Mouse (Mus musculus): ENCODE results near the gene Ipcef1. TPM values are rescaled to one million over a fixed set of nuclear protein-coding genes. Genes with fewer than 3 reads are reported as not detected.

Gene Ipcef1
- polyA plus RNA-seq, 1 experiment from 2014 or later, result 0.30 TPM

DNA sequence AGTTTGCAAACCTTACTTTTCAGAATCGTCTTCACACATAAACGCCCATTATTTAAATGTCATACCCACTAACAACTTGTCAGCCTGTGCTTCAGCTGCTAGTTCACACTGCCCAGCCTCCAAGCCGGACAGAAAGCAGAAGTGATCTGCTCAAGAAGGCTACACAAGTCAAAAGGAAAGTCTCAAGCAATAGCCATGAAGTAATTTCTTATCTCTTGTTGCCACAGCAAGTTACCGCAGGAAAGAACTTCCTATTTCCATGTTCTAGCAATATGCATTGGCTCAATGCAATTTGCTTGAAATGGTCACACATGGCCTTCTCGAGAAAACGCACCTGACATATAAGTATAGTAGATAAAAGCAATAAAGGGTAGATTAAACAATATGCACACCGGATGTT lies 10.7 kb upstream of the Ipcef1 start:
- no peak for TF ChIP-seq EP300 (optimal IDR thresholded peaks at IDR 0.05)
- TF ChIP-seq CTCF (IDR thresholded peaks at IDR 0.05; ENCODE audit: low read depth), result no peak
- Histone ChIP-seq H3K36me3 (ENCODE audit: control insufficient read depth, insufficient read depth, low read length) (no peaks in the 10 kb centered on the region), H3K4me1 (replicated peaks; ENCODE audit: control insufficient read depth, insufficient read depth) (no peaks in the 10 kb centered on the region), H3K27me3 (ENCODE audit: control insufficient read depth, insufficient read depth, low read length) (no peaks in the 10 kb centered on the region), H3K9ac (ENCODE audit: low read length) (no peak overlapping the region), H3K27ac (replicated peaks) (no peak overlapping the region), H3K4me3 (ENCODE audit: low read depth, low read length) (no peak overlapping the region), H3K4me2 (replicated peaks; ENCODE audit: low read depth) (no peak overlapping the region), H3K9me3 (ENCODE audit: control insufficient read depth, low read length) (no peaks in the 10 kb centered on the region)
- no peak for ATAC-seq (ENCODE audit: low FRiP score, low TSS enrichment)
- peak; percentile 9 for DNase-seq (ENCODE audit: low spot score)
- 79% methylated on average over 7 of the region's 7 CpGs for WGBS

DNA sequence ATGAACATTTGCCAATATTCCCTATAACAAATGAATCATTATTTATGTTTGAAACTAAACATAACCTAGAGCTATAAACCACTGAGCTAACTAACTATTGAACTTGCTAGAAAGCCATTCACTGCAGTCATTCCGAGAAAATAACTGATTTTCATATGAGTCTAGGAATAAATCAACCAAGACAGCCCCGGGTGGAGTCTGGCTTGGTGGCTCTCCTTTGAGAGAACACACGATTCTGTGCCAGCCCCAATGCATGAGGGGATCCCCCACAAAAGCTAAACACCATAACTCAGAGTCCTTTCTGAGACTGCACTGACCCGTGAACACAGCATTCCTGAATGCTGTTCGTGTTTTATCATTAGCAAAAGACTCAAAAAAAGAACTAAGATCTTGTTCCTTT lies 8.0 kb upstream of the Ipcef1 start:
- Histone ChIP-seq H3K27me3 (ENCODE audit: control insufficient read depth, insufficient read depth, low read length) (no peaks in the 10 kb centered on the region), H3K4me3 (ENCODE audit: low read depth, low read length) (no peak overlapping the region), H3K4me2 (replicated peaks; ENCODE audit: low read depth) (no peak overlapping the region), H3K9ac (ENCODE audit: low read length) (no peak overlapping the region), H3K36me3 (ENCODE audit: control insufficient read depth, insufficient read depth, low read length) (no peaks in the 10 kb centered on the region), H3K4me1 (replicated peaks; ENCODE audit: control insufficient read depth, insufficient read depth) (no peaks in the 10 kb centered on the region), H3K9me3 (ENCODE audit: control insufficient read depth, low read length) (no peaks in the 10 kb centered on the region), H3K27ac (replicated peaks) (no peak overlapping the region)
- DNase-seq (ENCODE audit: low spot score) (no peak), ATAC-seq (ENCODE audit: low FRiP score, low TSS enrichment) (no peak)
- TF ChIP-seq CTCF (IDR thresholded peaks at IDR 0.05; ENCODE audit: low read depth), result no peak
- no peak for TF ChIP-seq EP300 (optimal IDR thresholded peaks at IDR 0.05)
- 46% methylated on average over 5 of the region's 5 CpGs for whole genome bisulfite sequencing

DNA sequence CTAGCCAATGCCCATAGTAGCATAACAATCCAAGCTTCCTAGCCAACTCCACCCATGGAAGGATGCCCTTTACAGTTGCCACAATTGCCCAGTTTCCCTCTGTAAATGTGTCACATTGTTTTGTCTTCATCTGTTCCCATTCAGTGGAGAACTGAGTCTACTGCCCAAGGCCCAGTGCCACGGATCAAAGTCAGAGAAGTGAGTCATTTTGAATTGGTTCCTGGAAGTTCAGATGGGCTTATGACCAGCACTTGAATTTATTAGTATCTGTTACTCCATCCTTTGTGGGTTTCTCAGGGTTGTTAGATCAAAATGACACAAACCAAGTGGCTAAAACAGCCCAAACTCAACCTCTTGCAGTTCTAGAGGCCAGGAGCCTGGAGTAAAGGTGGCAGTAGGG lies 5.3 kb upstream of the Ipcef1 start:
- Histone ChIP-seq H3K36me3 (ENCODE audit: control insufficient read depth, insufficient read depth, low read length) (no peaks in the 10 kb centered on the region), H3K9ac (ENCODE audit: low read length) (no peak overlapping the region), H3K27me3 (ENCODE audit: control insufficient read depth, insufficient read depth, low read length) (no peaks in the 10 kb centered on the region), H3K4me2 (replicated peaks; ENCODE audit: low read depth) (no peak overlapping the region), H3K27ac (replicated peaks) (no peak overlapping the region), H3K9me3 (ENCODE audit: control insufficient read depth, low read length) (no peaks in the 10 kb centered on the region), H3K4me3 (ENCODE audit: low read depth, low read length) (no peak overlapping the region), H3K4me1 (replicated peaks; ENCODE audit: control insufficient read depth, insufficient read depth) (no peaks in the 10 kb centered on the region)
- TF ChIP-seq CTCF (IDR thresholded peaks at IDR 0.05; ENCODE audit: low read depth), result no peak
- 66% methylated on average over 1 of the region's 1 CpGs for WGBS
- peak; percentile 2 for DNase-seq (ENCODE audit: low spot score)
- ATAC-seq (ENCODE audit: low FRiP score, low TSS enrichment), result no peak

DNA sequence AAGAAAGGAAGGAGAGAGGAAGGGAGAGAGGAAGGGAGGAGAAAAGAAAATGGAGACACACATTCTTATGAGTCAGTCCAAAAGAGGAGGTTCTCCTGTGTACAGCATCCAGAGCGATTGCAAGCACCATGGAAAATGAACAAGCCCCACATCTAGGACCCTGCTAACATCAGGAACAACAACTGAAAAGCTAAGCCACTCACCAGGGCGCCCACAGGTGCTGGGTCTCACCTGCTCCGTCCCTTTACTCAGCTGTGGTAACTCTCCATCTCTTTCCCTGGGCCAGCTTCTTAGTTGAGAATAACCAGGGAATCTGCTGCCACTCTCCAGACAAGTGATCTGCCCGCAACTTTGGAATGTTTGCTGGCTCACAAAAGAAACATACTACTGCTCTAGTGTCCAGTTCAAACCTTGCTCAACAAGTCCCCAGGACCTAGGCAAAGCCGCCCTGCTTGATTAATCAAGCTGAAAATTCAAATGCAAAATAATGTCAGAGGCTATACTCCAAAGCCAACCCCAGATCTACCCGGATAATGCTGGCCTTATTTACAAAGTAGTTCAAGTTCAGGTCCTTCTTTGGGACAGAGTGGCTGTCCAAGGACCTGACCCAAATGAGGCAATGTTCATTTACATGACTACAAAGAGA lies 2.4 kb upstream of the Ipcef1 start:
- Histone ChIP-seq H3K27me3 (ENCODE audit: control insufficient read depth, insufficient read depth, low read length) (no peaks in the 10 kb centered on the region), H3K27ac (replicated peaks) (no peak overlapping the region), H3K4me3 (ENCODE audit: low read depth, low read length) (no peak overlapping the region), H3K36me3 (ENCODE audit: control insufficient read depth, insufficient read depth, low read length) (no peaks in the 10 kb centered on the region), H3K4me1 (replicated peaks; ENCODE audit: control insufficient read depth, insufficient read depth) (no peaks in the 10 kb centered on the region; the same call in 1 of the 2 replicates), H3K9ac (ENCODE audit: low read length) (no peak overlapping the region), H3K9me3 (ENCODE audit: control insufficient read depth, low read length) (no peaks in the 10 kb centered on the region), H3K4me2 (replicated peaks; ENCODE audit: low read depth) (no peak overlapping the region)
- ATAC-seq (ENCODE audit: low FRiP score, low TSS enrichment), result no peak
- DNase-seq (ENCODE audit: low spot score), result no peak
- 62% methylated on average over 6 of the region's 6 CpGs for WGBS
- TF ChIP-seq CTCF (IDR thresholded peaks at IDR 0.05; ENCODE audit: low read depth), result no peak

DNA sequence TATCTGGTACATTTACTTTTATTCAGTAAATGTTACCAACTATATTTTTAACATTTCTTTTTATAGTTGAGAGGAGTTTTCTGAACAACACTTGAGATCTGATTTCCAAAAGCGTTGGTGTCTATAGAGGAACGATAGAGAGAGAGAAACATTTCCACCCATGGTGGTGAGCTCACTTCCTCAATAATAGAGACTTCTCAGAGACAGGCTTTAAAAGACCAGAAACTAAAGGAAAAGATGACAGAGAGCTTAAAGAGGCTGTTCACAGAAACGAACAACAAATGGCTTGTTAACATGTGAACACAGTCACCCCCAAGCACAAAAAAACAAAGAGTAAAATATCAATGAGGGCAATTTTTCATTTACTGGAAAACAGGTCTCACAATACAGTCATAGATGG lies 2.4 kb downstream of the Ipcef1 start:
- H3K9me3 ChIP-seq (ENCODE audit: control insufficient read depth, low read length), result no peaks in the 10 kb centered on the region
- no peak overlapping the region for H3K4me3 ChIP-seq (ENCODE audit: low read depth, low read length)
- no peaks in the 10 kb centered on the region; the same call in 1 of the 2 replicates for H3K4me1 ChIP-seq (replicated peaks; ENCODE audit: control insufficient read depth, insufficient read depth)
- no peak overlapping the region for H3K9ac ChIP-seq (ENCODE audit: low read length)
- 64% methylated on average over 3 of the region's 3 CpGs for WGBS
- no peak for DNase-seq (ENCODE audit: low spot score)
- TF ChIP-seq CTCF (IDR thresholded peaks at IDR 0.05; ENCODE audit: low read depth), result no peak
- no peak for TF ChIP-seq EP300 (optimal IDR thresholded peaks at IDR 0.05)
- ATAC-seq (ENCODE audit: low FRiP score, low TSS enrichment), result no peak
- no peak overlapping the region for H3K4me2 ChIP-seq (replicated peaks; ENCODE audit: low read depth)
- H3K27me3 ChIP-seq (ENCODE audit: control insufficient read depth, insufficient read depth, low read length), result no peaks in the 10 kb centered on the region
- no peak overlapping the region for H3K27ac ChIP-seq (replicated peaks)
- no peaks in the 10 kb centered on the region for H3K36me3 ChIP-seq (ENCODE audit: control insufficient read depth, insufficient read depth, low read length)

DNA sequence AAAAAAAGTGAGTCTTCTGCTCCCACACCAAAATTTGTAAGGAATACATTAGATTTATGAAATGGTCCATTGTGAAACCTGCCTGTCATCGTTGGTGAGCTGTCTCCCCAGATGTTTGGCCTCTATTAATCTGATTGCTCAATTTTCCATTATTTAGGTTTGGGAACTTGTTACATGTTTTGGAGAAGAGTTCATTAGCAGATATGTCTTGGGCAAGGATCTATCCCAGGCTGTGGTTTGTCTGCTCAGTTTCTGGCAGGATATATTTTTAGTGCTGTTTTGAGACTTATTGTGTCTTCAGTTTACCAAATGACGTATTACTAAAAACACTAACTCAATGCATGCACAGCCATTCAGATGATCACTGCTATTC lies 4.4 kb downstream of the Ipcef1 start:
- ATAC-seq (ENCODE audit: low FRiP score, low TSS enrichment) (no peak), DNase-seq (ENCODE audit: low spot score) (no peak)
- no peak overlapping the region for H3K27ac ChIP-seq (replicated peaks)
- no peak overlapping the region for H3K9ac ChIP-seq (ENCODE audit: low read length)
- H3K27me3 ChIP-seq (ENCODE audit: control insufficient read depth, insufficient read depth, low read length), result no peaks in the 10 kb centered on the region
- H3K9me3 ChIP-seq (ENCODE audit: control insufficient read depth, low read length), result no peaks in the 10 kb centered on the region
- no peaks in the 10 kb centered on the region; the same call in 1 of the 2 replicates for H3K4me1 ChIP-seq (replicated peaks; ENCODE audit: control insufficient read depth, insufficient read depth)
- 52% methylated on average over 2 of the region's 2 CpGs for WGBS
- TF ChIP-seq CTCF (IDR thresholded peaks at IDR 0.05; ENCODE audit: low read depth), result no peak
- TF ChIP-seq EP300 (optimal IDR thresholded peaks at IDR 0.05), result no peak
- H3K4me3 ChIP-seq (ENCODE audit: low read depth, low read length), result no peak overlapping the region
- no peak overlapping the region for H3K4me2 ChIP-seq (replicated peaks; ENCODE audit: low read depth)
- no peaks in the 10 kb centered on the region for H3K36me3 ChIP-seq (ENCODE audit: control insufficient read depth, insufficient read depth, low read length)
